Mouse (Mus musculus): ENCODE data around the gene Slc22a7. TPM values are rescaled to one million over a fixed set of nuclear protein-coding genes. Genes with fewer than 3 reads are reported as not detected.

Gene Slc22a7
- polyA plus RNA-seq, 1 experiment from 2014 or later: not detected

- Histone ChIP-seq H3K27me3 (ENCODE audit: control insufficient read depth, insufficient read depth, low read length) (peaks cover 4% of the 10 kb centered on the region; the same call in 1 of the 2 replicates), H3K4me2 (ENCODE audit: low read depth, low read length) (no peak overlapping the region), H3K36me3 (ENCODE audit: control insufficient read depth, insufficient read depth, low read length) (peaks cover 31% of the 10 kb centered on the region), H3K9me3 (ENCODE audit: control insufficient read depth, low read length) (no peaks in the 10 kb centered on the region), H3K4me3 (ENCODE audit: low read depth, low read length) (no peak overlapping the region), H3K27ac (ENCODE audit: low read depth, low read length) (no peak overlapping the region), H3K4me1 (ENCODE audit: control insufficient read depth, insufficient read depth, low read length) (no peaks in the 10 kb centered on the region), H3K9ac (replicated peaks; ENCODE audit: low read depth, low read length) (no peak overlapping the region)
- WGBS: 81% methylated on average over 5 of the region's 5 CpGs
- no peak for ATAC-seq (ENCODE audit: low read depth)
These were observed 24.0 kb upstream of the Slc22a7 start for GRCm38 (mm10) chr17:46462226-46462625.

- no peak overlapping the region for H3K4me3 ChIP-seq (ENCODE audit: low read depth, low read length)
- H3K4me2 ChIP-seq (ENCODE audit: low read depth, low read length): 0 out of 2 replicates have a peak overlapping the region, but pooled peaks have one; percentile 16
- H3K36me3 ChIP-seq (ENCODE audit: control insufficient read depth, insufficient read depth, low read length): peaks cover 22% of the 10 kb centered on the region
- H3K27me3 ChIP-seq (ENCODE audit: control insufficient read depth, insufficient read depth, low read length): peaks cover 4% of the 10 kb centered on the region; the same call in 1 of the 2 replicates
- H3K27ac ChIP-seq (ENCODE audit: low read depth, low read length): no peak overlapping the region
- no peaks in the 10 kb centered on the region for H3K9me3 ChIP-seq (ENCODE audit: control insufficient read depth, low read length)
- no peaks in the 10 kb centered on the region; the same call in 1 of the 2 replicates for H3K4me1 ChIP-seq (ENCODE audit: control insufficient read depth, insufficient read depth, low read length)
- no peak overlapping the region; the same call in 1 of the 2 replicates for H3K9ac ChIP-seq (replicated peaks; ENCODE audit: low read depth, low read length)
- WGBS: 21% methylated on average over 8 of the region's 8 CpGs
- ATAC-seq (ENCODE audit: low read depth): no peak
These were observed 23.1 kb upstream of the Slc22a7 start for GRCm38 (mm10) chr17:46461347-46461746.

GRCm38 (mm10) chr17:46460673-46461072 is 22.4 kb upstream of the Slc22a7 start:
- peaks cover 4% of the 10 kb centered on the region; the same call in 1 of the 2 replicates for H3K27me3 ChIP-seq (ENCODE audit: control insufficient read depth, insufficient read depth, low read length)
- H3K9me3 ChIP-seq (ENCODE audit: control insufficient read depth, low read length): no peaks in the 10 kb centered on the region
- ATAC-seq (ENCODE audit: low read depth): no peak
- 0 out of 2 replicates have a peak overlapping the region, but pooled peaks have one; percentile 16 for H3K4me2 ChIP-seq (ENCODE audit: low read depth, low read length)
- H3K36me3 ChIP-seq (ENCODE audit: control insufficient read depth, insufficient read depth, low read length): peaks cover 17% of the 10 kb centered on the region
- H3K9ac ChIP-seq (replicated peaks; ENCODE audit: low read depth, low read length): no peak overlapping the region; the same call in 1 of the 2 replicates
- H3K4me1 ChIP-seq (ENCODE audit: control insufficient read depth, insufficient read depth, low read length): peaks cover 3% of the 10 kb centered on the region
- H3K4me3 ChIP-seq (ENCODE audit: low read depth, low read length): no peak overlapping the region
- WGBS: 2% methylated on average over 31 of the region's 32 CpGs
- no peak overlapping the region for H3K27ac ChIP-seq (ENCODE audit: low read depth, low read length)

GRCm38 (mm10) chr17:46458439-46458838 is 20.2 kb upstream of the Slc22a7 start:
- ATAC-seq (ENCODE audit: low read depth): no peak
- Histone ChIP-seq H3K36me3 (ENCODE audit: control insufficient read depth, insufficient read depth, low read length) (peaks cover 9% of the 10 kb centered on the region; the same call in 1 of the 2 replicates), H3K4me2 (ENCODE audit: low read depth, low read length) (no peak overlapping the region), H3K4me1 (ENCODE audit: control insufficient read depth, insufficient read depth, low read length) (peaks cover 25% of the 10 kb centered on the region), H3K9me3 (ENCODE audit: control insufficient read depth, low read length) (no peaks in the 10 kb centered on the region), H3K9ac (replicated peaks; ENCODE audit: low read depth, low read length) (no peak overlapping the region), H3K27ac (ENCODE audit: low read depth, low read length) (no peak overlapping the region), H3K27me3 (ENCODE audit: control insufficient read depth, insufficient read depth, low read length) (peaks cover 4% of the 10 kb centered on the region; the same call in 1 of the 2 replicates), H3K4me3 (ENCODE audit: low read depth, low read length) (no peak overlapping the region)
- WGBS: 37% methylated on average over 3 of the region's 3 CpGs

- no peaks in the 10 kb centered on the region for H3K9me3 ChIP-seq (ENCODE audit: control insufficient read depth, low read length)
- no peak overlapping the region for H3K4me2 ChIP-seq (ENCODE audit: low read depth, low read length)
- H3K4me1 ChIP-seq (ENCODE audit: control insufficient read depth, insufficient read depth, low read length): peaks cover 31% of the 10 kb centered on the region
- ATAC-seq (ENCODE audit: low read depth): no peak
- H3K9ac ChIP-seq (replicated peaks; ENCODE audit: low read depth, low read length): no peak overlapping the region
- H3K27me3 ChIP-seq (ENCODE audit: control insufficient read depth, insufficient read depth, low read length): peaks cover 4% of the 10 kb centered on the region; the same call in 1 of the 2 replicates
- H3K36me3 ChIP-seq (ENCODE audit: control insufficient read depth, insufficient read depth, low read length): peaks cover 9% of the 10 kb centered on the region; the same call in 1 of the 2 replicates
- 9% methylated on average over 10 of the region's 10 CpGs for WGBS
- no peak overlapping the region for H3K4me3 ChIP-seq (ENCODE audit: low read depth, low read length)
- no peak overlapping the region for H3K27ac ChIP-seq (ENCODE audit: low read depth, low read length)
These were observed 19.5 kb upstream of the Slc22a7 start for GRCm38 (mm10) chr17:46457791-46458190.

- H3K9me3 ChIP-seq (ENCODE audit: control insufficient read depth, low read length): no peaks in the 10 kb centered on the region
- H3K4me3 ChIP-seq (ENCODE audit: low read depth, low read length): peak overlapping the region; percentile 17; the same call in 1 of the 2 replicates
- peak; percentile 31; the same call in 1 of the 2 replicates for ATAC-seq (ENCODE audit: low read depth)
- H3K4me1 ChIP-seq (ENCODE audit: control insufficient read depth, insufficient read depth, low read length): peaks cover 31% of the 10 kb centered on the region
- 2% methylated on average over 32 of the region's 33 CpGs for WGBS
- H3K4me2 ChIP-seq (ENCODE audit: low read depth, low read length): peak overlapping the region; percentile 51
- H3K27me3 ChIP-seq (ENCODE audit: control insufficient read depth, insufficient read depth, low read length): no peaks in the 10 kb centered on the region
- H3K36me3 ChIP-seq (ENCODE audit: control insufficient read depth, insufficient read depth, low read length): 0 out of 2 replicates have a peak, but pooled peaks cover under 1% of the 10 kb centered on the region
- H3K9ac ChIP-seq (replicated peaks; ENCODE audit: low read depth, low read length): no peak overlapping the region
- no peak overlapping the region for H3K27ac ChIP-seq (ENCODE audit: low read depth, low read length)
These were observed 16.9 kb upstream of the Slc22a7 start for GRCm38 (mm10) chr17:46455110-46455691.

GRCm38 (mm10) chr17:46454539-46454938 is 16.3 kb upstream of the Slc22a7 start:
- no peaks in the 10 kb centered on the region for H3K27me3 ChIP-seq (ENCODE audit: control insufficient read depth, insufficient read depth, low read length)
- peak overlapping the region; percentile 51 for H3K4me2 ChIP-seq (ENCODE audit: low read depth, low read length)
- H3K27ac ChIP-seq (ENCODE audit: low read depth, low read length): no peak overlapping the region
- H3K36me3 ChIP-seq (ENCODE audit: control insufficient read depth, insufficient read depth, low read length): no peaks in the 10 kb centered on the region
- 0 out of 2 replicates have a peak overlapping the region, but pooled peaks have one; percentile 12 for H3K9ac ChIP-seq (replicated peaks; ENCODE audit: low read depth, low read length)
- ATAC-seq (ENCODE audit: low read depth): no peak
- H3K9me3 ChIP-seq (ENCODE audit: control insufficient read depth, low read length): no peaks in the 10 kb centered on the region
- peak overlapping the region; percentile 16; the same call in 1 of the 2 replicates for H3K4me3 ChIP-seq (ENCODE audit: low read depth, low read length)
- H3K4me1 ChIP-seq (ENCODE audit: control insufficient read depth, insufficient read depth, low read length): peaks cover 31% of the 10 kb centered on the region
- WGBS: 2% methylated on average over 9 of the region's 9 CpGs

GRCm38 (mm10) chr17:46453970-46454411 is 15.7 kb upstream of the Slc22a7 start:
- peak overlapping the region; percentile 1; the same call in 1 of the 2 replicates for H3K27ac ChIP-seq (ENCODE audit: low read depth, low read length)
- H3K9me3 ChIP-seq (ENCODE audit: control insufficient read depth, low read length): no peaks in the 10 kb centered on the region
- H3K4me3 ChIP-seq (ENCODE audit: low read depth, low read length): peak overlapping the region; percentile 16; the same call in 1 of the 2 replicates
- H3K36me3 ChIP-seq (ENCODE audit: control insufficient read depth, insufficient read depth, low read length): no peaks in the 10 kb centered on the region
- H3K9ac ChIP-seq (replicated peaks; ENCODE audit: low read depth, low read length): no peak overlapping the region
- peaks cover 31% of the 10 kb centered on the region for H3K4me1 ChIP-seq (ENCODE audit: control insufficient read depth, insufficient read depth, low read length)
- ATAC-seq (ENCODE audit: low read depth): peak; percentile 41; the same call in 1 of the 2 replicates
- no peaks in the 10 kb centered on the region for H3K27me3 ChIP-seq (ENCODE audit: control insufficient read depth, insufficient read depth, low read length)
- peak overlapping the region; percentile 51 for H3K4me2 ChIP-seq (ENCODE audit: low read depth, low read length)
- WGBS: under 1% methylated on average over 26 of the region's 26 CpGs

GRCm38 (mm10) chr17:46453302-46453948 is 15.2 kb upstream of the Slc22a7 start:
- no peak for ATAC-seq (ENCODE audit: low read depth)

More at GRCm38 (mm10) chr17:46453302-46453948, 15.2 kb upstream of the Slc22a7 start:
- H3K27ac ChIP-seq (ENCODE audit: low read depth, low read length): peak overlapping the region; percentile 1; the same call in 1 of the 2 replicates
- H3K4me1 ChIP-seq (ENCODE audit: control insufficient read depth, insufficient read depth, low read length): peaks cover 31% of the 10 kb centered on the region
- H3K4me3 ChIP-seq (ENCODE audit: low read depth, low read length): no peak overlapping the region
- 7% methylated on average over 13 of the region's 13 CpGs for WGBS
- no peaks in the 10 kb centered on the region for H3K36me3 ChIP-seq (ENCODE audit: control insufficient read depth, insufficient read depth, low read length)
- H3K4me2 ChIP-seq (ENCODE audit: low read depth, low read length): peak overlapping the region; percentile 51
- H3K9ac ChIP-seq (replicated peaks; ENCODE audit: low read depth, low read length): no peak overlapping the region
- H3K27me3 ChIP-seq (ENCODE audit: control insufficient read depth, insufficient read depth, low read length): no peaks in the 10 kb centered on the region
- no peaks in the 10 kb centered on the region for H3K9me3 ChIP-seq (ENCODE audit: control insufficient read depth, low read length)
